Mouse (Mus musculus) spleen, postnatal 36 days (tissue): ENCODE results near the gene Pmm1.

Experiments used
- DNase-seq, 2 experiments: peaks; one replicate each; pipeline ENCODE4 v3.0.0; 2022; ENCODE audit warnings: low spot score in 2 of 2, mixed read lengths in 1 of 2

Gene Pmm1

DNA sequence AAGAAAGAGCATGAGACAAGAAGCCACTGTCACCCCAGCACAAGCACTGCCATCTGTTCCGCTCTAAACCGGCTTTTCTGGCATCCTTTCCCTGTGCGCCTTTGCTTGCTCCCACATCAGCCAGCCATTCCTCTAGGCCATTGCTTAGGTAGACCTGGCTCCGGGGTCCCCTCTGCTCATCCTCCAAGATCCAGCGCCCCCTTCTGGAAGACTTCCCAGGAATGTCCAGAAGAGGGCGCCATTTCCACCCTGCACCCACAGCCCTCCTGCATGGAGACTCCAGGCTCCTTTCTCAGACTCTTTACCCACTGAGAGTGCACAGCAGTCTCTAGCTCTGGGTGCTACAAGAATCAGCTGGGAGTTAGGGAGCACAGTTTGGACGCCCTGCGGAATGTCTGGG is 4.3 kb downstream of the Pmm1 start:
- DNase-seq = peak; percentile 26 to 31

GRCm38 (mm10) chr15:81955414-81955813 is 5.3 kb downstream of the Pmm1 start:
- DNase-seq = no peak

DNA sequence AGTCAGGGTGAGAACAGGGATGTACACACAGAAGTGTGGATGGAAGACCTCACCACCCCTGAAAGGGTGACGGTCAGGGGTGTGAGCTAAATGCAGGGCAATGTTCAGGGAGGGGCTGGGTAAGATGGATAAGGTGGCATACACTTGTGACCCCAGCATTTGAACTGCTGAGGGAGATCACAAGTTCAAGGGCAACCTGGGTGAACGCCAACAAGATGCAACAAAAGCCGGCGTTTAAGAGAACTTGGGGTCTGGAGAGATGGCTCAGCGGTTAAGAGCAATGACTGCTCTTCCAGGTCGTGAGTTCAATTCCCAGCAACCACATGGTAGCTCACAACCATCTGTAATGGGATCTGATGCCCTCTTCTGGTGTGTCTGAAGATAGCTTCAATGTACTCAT is 6.0 kb downstream of the Pmm1 start:
- DNase-seq = no peak

DNA sequence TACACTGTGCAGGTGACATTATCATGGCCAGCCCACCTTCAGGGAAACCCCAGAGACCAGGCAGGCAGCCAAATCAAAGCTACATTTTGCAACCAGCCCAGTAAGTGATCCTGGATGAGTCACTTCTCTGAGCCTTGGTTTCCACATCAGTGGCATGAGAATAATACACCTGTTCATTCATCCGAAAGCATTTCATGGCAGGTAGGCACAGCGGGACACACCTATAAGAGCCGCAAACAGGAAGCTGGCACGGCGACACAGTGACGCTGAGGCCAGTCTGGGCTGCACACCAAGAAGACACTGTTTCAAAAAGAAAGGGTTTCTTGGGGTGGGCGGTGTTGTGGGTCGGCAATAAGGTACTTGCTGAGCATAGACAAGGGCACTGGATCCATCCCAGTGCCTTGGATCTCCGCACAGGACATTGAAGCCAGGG is 6.6 kb downstream of the Pmm1 start:
- no peak for DNase-seq

- DNase-seq = no peak
These were observed 8.4 kb downstream of the Pmm1 start for GRCm38 (mm10) chr15:81952310-81952709.

- DNase-seq = no peak
These were observed 9.6 kb downstream of the Pmm1 start for GRCm38 (mm10) chr15:81951159-81951558.

GRCm38 (mm10) chr15:81950716-81951115 is 10.0 kb downstream of the Pmm1 start:
- no peak for DNase-seq

DNA sequence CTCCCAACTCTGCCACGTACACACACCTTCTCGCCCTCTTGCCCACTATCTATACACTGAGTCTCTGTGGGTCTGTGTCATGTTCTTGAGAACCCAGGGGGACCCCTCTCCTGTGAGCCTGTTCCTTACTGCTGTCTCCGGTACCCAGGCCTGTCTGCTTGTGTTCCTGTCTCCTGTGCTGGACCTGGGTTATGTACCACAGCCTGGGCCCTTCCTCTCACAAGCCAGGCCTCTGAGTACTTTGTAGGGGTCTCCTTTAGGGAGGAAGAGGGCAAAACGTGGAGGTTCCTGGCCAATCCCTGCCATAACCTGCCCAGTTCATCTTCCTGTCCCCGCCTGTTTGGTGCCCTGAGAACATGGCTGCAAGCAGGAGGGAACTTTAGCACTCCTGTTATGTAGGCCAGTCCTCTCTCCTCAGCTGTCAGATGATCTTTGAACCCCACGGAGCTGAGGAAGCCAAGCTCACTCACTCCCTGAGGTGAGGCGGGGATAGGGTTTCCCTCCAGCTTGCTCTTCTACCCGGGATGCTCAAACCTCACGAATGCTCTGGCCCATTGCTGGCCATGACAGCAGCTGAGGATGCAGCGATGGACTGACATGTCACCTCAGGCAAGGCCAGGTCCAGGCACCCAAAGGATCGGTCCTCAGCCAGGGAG is 11.1 kb downstream of the Pmm1 start:
- DNase-seq = no peak

DNA sequence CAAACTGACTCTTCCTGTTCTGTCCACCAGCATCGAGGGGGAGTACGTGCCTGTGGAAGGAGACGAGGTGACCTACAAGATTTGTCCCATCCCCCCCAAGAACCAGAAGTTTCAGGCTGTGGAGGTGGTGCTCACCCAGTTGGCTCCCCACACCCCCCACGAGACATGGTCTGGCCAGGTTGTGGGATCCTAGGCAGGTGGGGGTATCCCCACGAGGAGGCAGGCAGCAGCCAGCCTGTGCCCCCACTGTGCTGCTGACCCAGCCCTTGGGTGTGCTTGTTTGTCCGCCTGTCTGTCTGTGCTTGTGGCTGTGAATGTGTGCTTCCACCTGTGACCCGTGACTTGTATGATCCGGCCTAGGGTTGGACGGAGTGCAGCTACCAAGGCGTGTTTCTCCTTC is 11.7 kb downstream of the Pmm1 start:
- no peak for DNase-seq

DNA sequence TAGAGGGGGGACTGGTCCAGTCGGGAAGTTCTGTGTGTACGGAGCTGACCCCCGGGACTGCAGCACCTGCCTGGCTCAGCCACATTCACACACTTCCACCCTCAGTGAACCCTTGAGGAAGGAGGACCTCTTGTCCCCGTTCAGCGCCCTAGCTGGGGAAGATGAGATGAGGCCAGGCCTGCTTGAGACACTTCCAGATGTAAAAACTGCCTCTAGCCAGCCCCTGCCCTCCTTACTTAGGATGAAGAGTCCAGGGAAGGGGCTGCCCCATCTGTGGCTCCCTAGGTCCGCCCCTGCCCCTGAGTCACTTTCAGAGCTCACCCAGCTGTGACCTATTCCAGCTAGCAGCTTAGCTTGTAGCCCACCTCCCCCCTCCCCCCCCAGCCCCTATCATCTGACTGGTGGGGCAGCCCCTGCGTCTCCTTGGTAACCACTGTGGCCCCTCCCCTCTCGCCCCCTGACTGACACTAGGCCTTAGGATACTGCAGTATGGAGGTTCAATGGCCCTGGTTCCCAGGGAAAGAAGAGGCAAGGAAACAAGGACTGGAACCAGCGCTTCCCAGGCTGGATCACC is 17.5 kb downstream of the Pmm1 start:
- no peak for DNase-seq

DNA sequence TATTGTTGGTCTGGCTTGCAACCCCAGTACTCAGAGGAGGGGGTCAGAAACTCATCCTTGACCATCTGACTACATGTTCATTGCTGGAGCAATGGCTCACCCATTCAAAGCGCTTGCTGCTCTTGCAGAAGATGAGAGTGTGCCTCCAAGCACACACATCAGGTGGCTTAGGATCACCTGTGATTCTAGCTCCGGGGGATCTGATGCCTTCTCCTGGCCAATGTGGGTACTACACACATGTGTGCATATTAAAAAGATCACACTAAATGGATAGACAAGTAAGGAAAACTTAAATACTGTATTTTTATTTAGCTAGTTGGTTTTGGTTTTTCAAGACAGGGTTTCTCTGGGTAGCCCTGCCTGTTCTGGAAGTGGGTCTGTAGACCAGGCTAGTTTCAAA is 19.7 kb downstream of the Pmm1 start:
- no peak for DNase-seq

DNA sequence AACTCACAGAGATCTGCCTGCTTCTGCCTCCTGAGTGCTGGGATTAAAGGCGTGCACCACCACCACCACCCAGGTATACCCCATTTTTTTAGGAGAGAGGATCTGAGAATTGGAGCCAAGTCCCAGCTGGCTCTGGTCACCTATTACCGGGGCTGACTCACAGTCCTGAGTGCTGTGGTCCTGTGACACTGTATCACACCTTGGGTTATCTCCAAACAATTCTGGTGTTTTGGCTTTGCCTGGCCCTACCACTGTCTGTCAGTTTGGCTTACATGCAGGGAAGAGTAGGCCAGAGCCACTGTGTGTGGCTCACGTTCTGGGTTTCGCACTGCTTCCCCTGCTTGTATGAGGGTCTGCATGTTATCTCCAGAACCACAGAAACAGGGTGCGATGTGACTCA is 20.5 kb downstream of the Pmm1 start:
- no peak for DNase-seq

- no peak for DNase-seq
These were observed 21.0 kb downstream of the Pmm1 start for GRCm38 (mm10) chr15:81939774-81940173.

GRCm38 (mm10) chr15:81939157-81939715 is 21.5 kb downstream of the Pmm1 start:
- DNase-seq = no peak

DNA sequence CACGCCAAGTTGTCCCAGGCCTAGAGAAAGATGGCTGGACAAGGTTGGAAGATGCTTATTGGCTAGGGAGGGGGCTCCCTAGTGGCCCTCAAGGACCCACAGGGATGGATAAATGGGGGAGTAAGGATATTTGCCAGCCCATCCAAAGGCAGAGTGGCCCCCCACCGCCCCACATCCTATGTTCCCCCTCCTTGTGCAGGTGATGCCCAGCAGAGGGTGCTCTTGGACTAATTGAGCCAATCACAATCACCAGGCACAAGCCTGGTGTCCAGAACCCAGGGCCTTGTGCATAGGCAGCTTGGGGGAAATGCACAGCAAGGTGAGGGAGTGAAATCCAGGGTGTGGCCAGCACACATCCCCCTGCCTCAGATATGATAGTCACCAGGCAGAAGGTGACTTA is 22.5 kb downstream of the Pmm1 start:
- DNase-seq = peak; percentile 40 to 44

GRCm38 (mm10) chr15:81937098-81937972 is 23.4 kb downstream of the Pmm1 start:
- no peak for DNase-seq

GRCm38 (mm10) chr15:81936679-81937078 is 24.1 kb downstream of the Pmm1 start, which contains the start of gene Csdc2:
Gene Csdc2 (plus strand): TSS chr15:81936759.
- no peak for DNase-seq

- DNase-seq = no peak
These were observed 24.7 kb downstream of the Pmm1 start for GRCm38 (mm10) chr15:81935869-81936637.

- DNase-seq = peak; percentile 72 to 77
These were observed 26.7 kb downstream of the Pmm1 start for GRCm38 (mm10) chr15:81933986-81934385.

GRCm38 (mm10) chr15:81932951-81933470 is 27.7 kb downstream of the Pmm1 start:
- DNase-seq = peak; percentile 70 to 78

GRCm38 (mm10) chr15:81928277-81928676 is 32.5 kb downstream of the Pmm1 start:
- peak; percentile 76 to 82 for DNase-seq
